Mouse (Mus musculus) E14TG2a.4 (cell line): ENCODE results near the gene Platr17.

Source experiments
- CTCF ChIP-seq: conservative IDR thresholded peaks from 2 replicates; pipeline ENCODE4 v1.5.1; 2014; ENCODE audit warnings: low read length
- NANOG ChIP-seq: IDR thresholded peaks from 2 replicates; pipeline ENCODE4 v1.6.1; 2014; ENCODE audit warnings: borderline replicate concordance, low read length, mixed read lengths

GRCm38 (mm10) chr17:33909869-33910250 lies 4.9 kb downstream of the Platr17 start:
- TF ChIP-seq CTCF, result no peak
- no peak for TF ChIP-seq NANOG
